Mouse (Mus musculus): ENCODE data around the gene Alpk3. TPM values are rescaled to one million over a fixed set of nuclear protein-coding genes. Genes with fewer than 3 reads are reported as not detected.
"Not testable (repeated sequence)": the region's sequence is repeated elsewhere in the genome, so short reads cannot be mapped to it uniquely, and the experiment has no call there.

Gene Alpk3
- polyA plus RNA-seq, 1 experiment from 2014 or later = 0.65 TPM

GRCm38 (mm10) chr7:81134614-81135067, 77.2 kb downstream of the Alpk3 start:
- Histone ChIP-seq H3K9me3 (ENCODE audit: low read length) (no peaks in the 10 kb centered on the region), H3K27me3 (ENCODE audit: insufficient read depth, low read length) (no peaks in the 10 kb centered on the region), H3K36me3 (ENCODE audit: insufficient read depth, low read length) (no peaks in the 10 kb centered on the region), H3K27ac (ENCODE audit: low read length) (no peak overlapping the region), H3K4me2 (replicated peaks; ENCODE audit: low read depth, low read length) (peak overlapping the region; percentile 45), H3K4me3 (ENCODE audit: low read length) (peak overlapping the region; percentile 19), H3K9ac (replicated peaks; ENCODE audit: low read length) (peak overlapping the region; percentile 31), H3K4me1 (ENCODE audit: insufficient read depth, low read length) (peaks cover 32% of the 10 kb centered on the region)
- peak; percentile 75 for ATAC-seq (ENCODE audit: low FRiP score, low TSS enrichment)
- 13% methylated on average over 9 of the region's 9 CpGs for WGBS

GRCm38 (mm10) chr7:81137292-81137691, 79.9 kb downstream of the Alpk3 start:
- 92% methylated on average over 5 of the region's 5 CpGs for WGBS
- ATAC-seq (ENCODE audit: low FRiP score, low TSS enrichment) = no peak

GRCm38 (mm10) chr7:81139100-81139499, 81.7 kb downstream of the Alpk3 start:
- H3K27ac ChIP-seq (ENCODE audit: low read length) = no peak overlapping the region
- no peaks in the 10 kb centered on the region for H3K36me3 ChIP-seq (ENCODE audit: insufficient read depth, low read length)
- H3K27me3 ChIP-seq (ENCODE audit: insufficient read depth, low read length) = no peaks in the 10 kb centered on the region
- H3K9ac ChIP-seq (replicated peaks; ENCODE audit: low read length) = no peak overlapping the region
- 79% methylated on average over 7 of the region's 7 CpGs for WGBS
- no peaks in the 10 kb centered on the region for H3K9me3 ChIP-seq (ENCODE audit: low read length)
- no peak for ATAC-seq (ENCODE audit: low FRiP score, low TSS enrichment)
- peaks cover 9% of the 10 kb centered on the region for H3K4me1 ChIP-seq (ENCODE audit: insufficient read depth, low read length)
- H3K4me3 ChIP-seq (ENCODE audit: low read length) = no peak overlapping the region
- H3K4me2 ChIP-seq (replicated peaks; ENCODE audit: low read depth, low read length) = no peak overlapping the region

More at GRCm38 (mm10) chr7:81137292-81137691, 79.9 kb downstream of the Alpk3 start:
- no peaks in the 10 kb centered on the region for H3K27me3 ChIP-seq (ENCODE audit: insufficient read depth, low read length)
- H3K4me3 ChIP-seq (ENCODE audit: low read length) = no peak overlapping the region
- peaks cover 27% of the 10 kb centered on the region for H3K4me1 ChIP-seq (ENCODE audit: insufficient read depth, low read length)
- H3K9ac ChIP-seq (replicated peaks; ENCODE audit: low read length) = no peak overlapping the region
- H3K4me2 ChIP-seq (replicated peaks; ENCODE audit: low read depth, low read length) = no peak overlapping the region
- no peaks in the 10 kb centered on the region for H3K9me3 ChIP-seq (ENCODE audit: low read length)
- no peak overlapping the region for H3K27ac ChIP-seq (ENCODE audit: low read length)
- H3K36me3 ChIP-seq (ENCODE audit: insufficient read depth, low read length) = no peaks in the 10 kb centered on the region

GRCm38 (mm10) chr7:81139671-81140404, 82.4 kb downstream of the Alpk3 start:
- ATAC-seq (ENCODE audit: low FRiP score, low TSS enrichment) = no peak
- Histone ChIP-seq H3K36me3 (ENCODE audit: insufficient read depth, low read length) (no peaks in the 10 kb centered on the region), H3K4me2 (replicated peaks; ENCODE audit: low read depth, low read length) (no peak overlapping the region), H3K9ac (replicated peaks; ENCODE audit: low read length) (no peak overlapping the region), H3K4me3 (ENCODE audit: low read length) (no peak overlapping the region), H3K9me3 (ENCODE audit: low read length) (no peaks in the 10 kb centered on the region), H3K4me1 (ENCODE audit: insufficient read depth, low read length) (peaks cover 4% of the 10 kb centered on the region), H3K27ac (ENCODE audit: low read length) (no peak overlapping the region), H3K27me3 (ENCODE audit: insufficient read depth, low read length) (no peaks in the 10 kb centered on the region)
- WGBS = 84% methylated on average over 5 of the region's 5 CpGs

GRCm38 (mm10) chr7:81141541-81141940, 84.1 kb downstream of the Alpk3 start:
- Histone ChIP-seq H3K4me2 (replicated peaks; ENCODE audit: low read depth, low read length) (no peak overlapping the region), H3K9ac (replicated peaks; ENCODE audit: low read length) (no peak overlapping the region), H3K9me3 (ENCODE audit: low read length) (no peaks in the 10 kb centered on the region), H3K4me1 (ENCODE audit: insufficient read depth, low read length) (no peaks in the 10 kb centered on the region), H3K27ac (ENCODE audit: low read length) (no peak overlapping the region), H3K36me3 (ENCODE audit: insufficient read depth, low read length) (no peaks in the 10 kb centered on the region), H3K4me3 (ENCODE audit: low read length) (no peak overlapping the region), H3K27me3 (ENCODE audit: insufficient read depth, low read length) (no peaks in the 10 kb centered on the region)
- no peak for ATAC-seq (ENCODE audit: low FRiP score, low TSS enrichment)
- WGBS = 82% methylated on average over 1 of the region's 1 CpGs

GRCm38 (mm10) chr7:81143056-81143455, 85.7 kb downstream of the Alpk3 start:
- not testable (repeated sequence) for H3K4me1 ChIP-seq (ENCODE audit: insufficient read depth, low read length); H3K4me3 ChIP-seq (ENCODE audit: low read length); H3K9me3 ChIP-seq (ENCODE audit: low read length); H3K36me3 ChIP-seq (ENCODE audit: insufficient read depth, low read length); ATAC-seq (ENCODE audit: low FRiP score, low TSS enrichment); H3K27me3 ChIP-seq (ENCODE audit: insufficient read depth, low read length); H3K9ac ChIP-seq (replicated peaks; ENCODE audit: low read length); H3K27ac ChIP-seq (ENCODE audit: low read length); H3K4me2 ChIP-seq (replicated peaks; ENCODE audit: low read depth, low read length)
- WGBS = 70% methylated on average over 4 of the region's 4 CpGs

- no peak for ATAC-seq (ENCODE audit: low FRiP score, low TSS enrichment)
- H3K4me1 ChIP-seq (ENCODE audit: insufficient read depth, low read length) = no peaks in the 10 kb centered on the region
- H3K27me3 ChIP-seq (ENCODE audit: insufficient read depth, low read length) = no peaks in the 10 kb centered on the region
- no peaks in the 10 kb centered on the region for H3K36me3 ChIP-seq (ENCODE audit: insufficient read depth, low read length)
- 89% methylated on average over 11 of the region's 11 CpGs for WGBS
- peaks cover 11% of the 10 kb centered on the region for H3K9me3 ChIP-seq (ENCODE audit: low read length)
- H3K4me3 ChIP-seq (ENCODE audit: low read length) = no peak overlapping the region
- no peak overlapping the region for H3K9ac ChIP-seq (replicated peaks; ENCODE audit: low read length)
- no peak overlapping the region for H3K4me2 ChIP-seq (replicated peaks; ENCODE audit: low read depth, low read length)
- no peak overlapping the region for H3K27ac ChIP-seq (ENCODE audit: low read length)
Measured at GRCm38 (mm10) chr7:81149759-81150158, 92.4 kb downstream of the Alpk3 start.

- Histone ChIP-seq H3K9ac (replicated peaks; ENCODE audit: low read length) (no peak overlapping the region), H3K36me3 (ENCODE audit: insufficient read depth, low read length) (no peaks in the 10 kb centered on the region), H3K9me3 (ENCODE audit: low read length) (peaks cover 11% of the 10 kb centered on the region), H3K4me1 (ENCODE audit: insufficient read depth, low read length) (no peaks in the 10 kb centered on the region), H3K4me2 (replicated peaks; ENCODE audit: low read depth, low read length) (no peak overlapping the region), H3K4me3 (ENCODE audit: low read length) (no peak overlapping the region), H3K27me3 (ENCODE audit: insufficient read depth, low read length) (no peaks in the 10 kb centered on the region), H3K27ac (ENCODE audit: low read length) (no peak overlapping the region)
- ATAC-seq (ENCODE audit: low FRiP score, low TSS enrichment) = no peak
- 92% methylated on average over 8 of the region's 8 CpGs for WGBS
Measured at GRCm38 (mm10) chr7:81151216-81151615, 93.8 kb downstream of the Alpk3 start.

- H3K4me2 ChIP-seq (replicated peaks; ENCODE audit: low read depth, low read length) = no peak overlapping the region
- no peak overlapping the region for H3K9ac ChIP-seq (replicated peaks; ENCODE audit: low read length)
- H3K4me3 ChIP-seq (ENCODE audit: low read length) = no peak overlapping the region
- H3K27ac ChIP-seq (ENCODE audit: low read length) = no peak overlapping the region
- peaks cover 11% of the 10 kb centered on the region for H3K9me3 ChIP-seq (ENCODE audit: low read length)
- ATAC-seq (ENCODE audit: low FRiP score, low TSS enrichment) = no peak
- no peaks in the 10 kb centered on the region for H3K27me3 ChIP-seq (ENCODE audit: insufficient read depth, low read length)
- H3K36me3 ChIP-seq (ENCODE audit: insufficient read depth, low read length) = no peaks in the 10 kb centered on the region
- WGBS = 98% methylated on average over 10 of the region's 10 CpGs
- H3K4me1 ChIP-seq (ENCODE audit: insufficient read depth, low read length) = no peaks in the 10 kb centered on the region
Measured at GRCm38 (mm10) chr7:81152306-81152705, 94.9 kb downstream of the Alpk3 start.

- Histone ChIP-seq H3K4me1 (ENCODE audit: insufficient read depth, low read length) (no peaks in the 10 kb centered on the region), H3K36me3 (ENCODE audit: insufficient read depth, low read length) (no peaks in the 10 kb centered on the region), H3K9me3 (ENCODE audit: low read length) (peaks cover 11% of the 10 kb centered on the region), H3K9ac (replicated peaks; ENCODE audit: low read length) (no peak overlapping the region), H3K27me3 (ENCODE audit: insufficient read depth, low read length) (no peaks in the 10 kb centered on the region), H3K4me3 (ENCODE audit: low read length) (no peak overlapping the region), H3K27ac (ENCODE audit: low read length) (no peak overlapping the region), H3K4me2 (replicated peaks; ENCODE audit: low read depth, low read length) (no peak overlapping the region)
- no peak for ATAC-seq (ENCODE audit: low FRiP score, low TSS enrichment)
- WGBS = 75% methylated on average over 7 of the region's 7 CpGs
Measured at GRCm38 (mm10) chr7:81152826-81153225, 95.4 kb downstream of the Alpk3 start.
